Mouse (Mus musculus): ENCODE results near the gene Asnsd1. TPM values are rescaled to one million over a fixed set of nuclear protein-coding genes. Genes with fewer than 3 reads are reported as not detected.

Gene Asnsd1
- total RNA-seq (2023): 10 to 100 TPM; 36.1 to 40.6 TPM

DNA sequence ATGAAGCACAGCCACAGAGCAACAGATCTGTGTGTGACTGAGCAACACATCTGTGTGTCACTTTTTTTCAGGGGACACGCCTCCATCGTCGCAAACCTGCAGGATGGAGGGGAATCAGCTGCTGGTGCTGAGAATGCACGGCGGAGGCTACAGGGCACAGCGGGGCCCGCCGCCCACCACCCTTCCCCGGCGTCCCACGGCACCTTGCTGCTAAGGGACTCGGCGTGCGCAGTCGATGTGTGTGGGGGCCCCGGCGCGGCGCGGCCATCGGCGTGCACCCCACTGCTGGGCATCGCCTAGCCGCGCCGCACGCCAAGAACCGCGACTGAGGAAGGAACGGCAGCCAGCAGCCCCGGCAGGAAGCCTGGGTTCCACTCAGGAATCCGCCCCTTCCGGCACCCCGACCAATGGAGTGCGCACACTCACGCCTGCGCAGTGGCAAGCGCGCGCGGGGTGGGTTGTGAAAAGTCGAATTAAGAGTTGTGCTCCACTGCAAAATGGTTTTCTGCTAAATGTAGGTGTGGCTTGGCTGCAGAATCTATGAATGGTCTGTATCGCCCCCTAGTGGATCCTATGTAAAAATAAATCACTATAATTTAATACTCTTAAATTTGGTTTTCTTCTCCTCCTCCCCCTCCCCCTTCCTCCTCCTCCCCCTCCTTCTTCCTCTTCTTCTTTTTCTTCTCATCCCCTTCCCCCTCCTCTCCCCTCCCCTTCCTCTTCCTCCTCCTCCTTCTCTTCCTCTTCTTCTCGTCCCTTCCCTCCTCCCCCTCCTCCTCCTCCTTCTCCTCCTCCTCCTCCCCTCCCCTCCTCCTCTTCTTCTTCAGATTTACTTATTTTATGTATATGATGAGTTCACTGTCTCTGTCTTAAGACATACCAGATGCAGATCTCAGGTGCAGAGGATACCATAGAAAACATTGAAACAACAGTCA is at the start of gene Asnsd1, which contains the start of the genes Asdurf and Gm28551:
Asnsd1 (minus strand) TSS at position 426 of the 935 bp plus-strand sequence.
Asdurf (minus strand) TSS at position 293 of the 935 bp plus-strand sequence.
Gm28551 (minus strand) TSS at position 341 of the 935 bp plus-strand sequence.

DNA sequence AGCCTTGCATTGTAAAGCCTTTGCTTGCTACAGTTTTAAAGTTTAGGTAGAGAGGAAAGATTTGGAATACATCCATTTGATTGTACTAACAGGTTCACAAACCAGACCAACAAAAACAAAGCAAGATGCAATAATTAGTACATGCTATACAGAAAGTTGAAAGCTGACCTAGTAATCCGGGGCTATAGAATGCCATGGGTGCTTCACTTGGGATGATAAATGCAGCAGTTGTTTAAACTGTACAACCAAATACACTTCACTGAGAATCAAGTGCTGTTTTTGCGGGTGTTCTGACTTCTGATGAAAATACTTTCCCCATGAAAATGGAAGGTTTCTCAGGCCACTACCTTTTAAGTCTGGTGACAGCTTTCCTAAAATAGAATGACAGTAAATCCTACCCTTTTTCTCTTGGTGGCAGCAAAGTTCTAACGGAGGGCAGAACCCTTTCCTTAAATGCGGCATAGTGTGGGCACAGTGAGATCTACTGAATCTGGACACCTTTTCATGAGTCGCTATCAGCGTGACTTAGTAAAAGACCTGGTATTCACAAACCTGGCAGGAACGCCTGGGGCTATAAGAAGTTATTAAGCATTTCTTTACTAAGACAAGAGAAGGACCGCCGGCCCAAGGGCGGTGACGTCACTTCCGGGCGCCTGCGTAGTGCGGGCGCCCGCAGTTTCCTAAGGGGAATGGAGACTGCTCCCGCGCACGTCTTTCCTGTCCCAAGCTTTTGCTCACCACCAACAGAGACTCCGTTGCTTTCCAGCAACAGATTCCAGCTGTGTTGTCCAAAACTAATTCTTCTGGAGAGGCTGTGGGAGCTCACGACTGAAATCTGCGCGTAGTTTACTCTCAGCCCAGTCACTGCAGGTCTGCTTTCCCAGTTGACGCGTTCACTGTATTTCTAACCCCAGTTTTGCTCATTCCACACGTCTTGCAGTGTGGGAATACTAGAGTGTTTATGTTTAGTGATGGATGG is 39.3 kb downstream of the Asnsd1 start, which contains the start of gene Osgepl1:
Osgepl1 (plus strand) TSS at position 636 of the 979 bp plus-strand sequence.

DNA sequence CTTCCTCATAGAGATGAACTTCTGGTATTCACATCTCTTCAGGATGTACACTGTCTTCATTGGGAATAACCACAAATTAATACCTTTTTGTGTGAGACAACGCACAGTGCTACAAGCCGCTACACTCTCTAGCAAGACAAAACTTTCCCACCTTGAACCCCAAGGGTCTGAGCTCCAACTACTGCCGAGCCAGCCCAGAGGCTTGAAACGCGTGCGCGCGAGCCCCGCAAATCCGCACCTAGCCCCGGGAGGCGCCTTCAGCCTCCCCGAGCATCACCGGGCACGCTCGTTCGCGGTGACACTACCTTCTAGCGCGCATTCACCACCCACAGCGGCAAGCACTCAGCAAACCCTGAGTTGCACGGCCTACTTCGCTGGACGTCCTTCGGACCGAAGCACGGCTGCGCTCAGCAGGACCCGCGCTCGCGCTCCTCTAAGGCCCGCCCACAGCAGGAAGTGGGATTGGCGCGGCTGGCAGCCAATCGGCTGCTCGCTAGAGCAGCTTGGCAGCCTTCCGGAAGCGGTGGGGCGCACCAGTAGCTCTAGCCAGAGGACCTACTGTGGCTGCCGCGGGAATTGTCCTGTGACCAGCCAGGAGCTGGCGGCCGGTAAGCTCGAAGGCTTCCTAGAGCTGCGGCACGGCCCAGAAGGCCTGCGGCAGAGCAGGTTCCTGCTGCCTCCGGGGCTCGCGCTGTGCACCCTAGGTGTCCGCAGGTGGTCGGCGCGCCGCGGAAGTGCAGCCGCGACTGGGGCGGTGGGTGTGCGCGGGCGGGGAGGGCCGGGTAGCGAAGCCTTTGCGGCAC is 55.8 kb downstream of the Asnsd1 start, which contains the start of the genes Pms1, Ormdl1 and Gm28778:
Pms1 (minus strand) TSS at position 438 of the 803 bp plus-strand sequence.
Ormdl1 (plus strand) TSS at position 515 of the 803 bp plus-strand sequence.
Gm28778 (plus strand) TSS at position 531 of the 803 bp plus-strand sequence.

Other genes with a start within 250 kb of the Asnsd1 start
- gene 1700019A02Rik, start 165.1 kb downstream of the Asnsd1 start, total RNA-seq (2023): under 1 TPM in 1 of 2 experiments, not detected in 1; 0.82 TPM
- 10 to 100 TPM; 18.9 to 23.8 TPM for gene Pms1, start 55.7 kb downstream of the Asnsd1 start, total RNA-seq (2023)
- 10 to 100 TPM; 18.8 to 24.2 TPM for gene Ormdl1, start 55.7 kb downstream of the Asnsd1 start, total RNA-seq (2023)
- gene Gm28778, start 55.6 kb downstream of the Asnsd1 start, total RNA-seq (2023): not detected
- 10 to 100 TPM in 1 of 2 experiments, 1 to 10 TPM in 1; 8.9 to 10.5 TPM for gene Osgepl1, start 39.1 kb downstream of the Asnsd1 start, total RNA-seq (2023)
- 10 to 100 TPM in 1 of 2 experiments, not detected in 1; 12.9 TPM for gene Asdurf, start 133 bp downstream of the Asnsd1 start, total RNA-seq (2023)
- not detected for gene Gm28551, start 85 bp downstream of the Asnsd1 start, total RNA-seq (2023)

All from T-cell, adult 66 days (primary cell).